Mouse (Mus musculus) hindbrain, embryonic 15.5 days (tissue): ENCODE measurements around the gene Sv2c. TPM values are rescaled to one million over a fixed set of nuclear protein-coding genes. Genes with fewer than 3 reads are reported as not detected.
"Not testable (repeated sequence)": the region's sequence is repeated elsewhere in the genome, so short reads cannot be mapped to it uniquely, and the experiment has no call there.

Experiments
- ATAC-seq: fragments of 200-750 bp; cut with Nextera tagmentation; 2 replicates; pipeline ENCODE4 v1.8.0; 2017; ENCODE audit warnings: low read depth, moderate number of reproducible peaks, moderate TSS enrichment; ENCODE audit not compliant: low FRiP score
- H3K27ac ChIP-seq: fragments of 300-500 bp; sonication (generic); replicated peaks from 2 replicates; pipeline ENCODE4 v1.5.1; 2015; ENCODE audit warnings: mild to moderate bottlenecking, inconsistent platforms
- H3K27me3 ChIP-seq: fragments of 300-500 bp; sonication (generic); 2 replicates; pipeline ENCODE4 v1.6.1; 2015; ENCODE audit warnings: control low read depth, inconsistent platforms
- H3K36me3 ChIP-seq: fragments of 300-500 bp; sonication (generic); 2 replicates; pipeline ENCODE4 v1.6.1; 2015; ENCODE audit warnings: control low read depth, inconsistent platforms
- H3K4me1 ChIP-seq: fragments of 300-500 bp; sonication (generic); replicated peaks from 2 replicates; pipeline ENCODE4 v1.6.1; 2015; ENCODE audit warnings: control low read depth, inconsistent platforms
- H3K4me2 ChIP-seq: fragments of 300-500 bp; sonication (generic); 2 replicates; pipeline ENCODE4 v1.6.1; 2015; ENCODE audit warnings: moderate library complexity, mild to moderate bottlenecking, inconsistent platforms
- H3K4me3 ChIP-seq: fragments of 300-500 bp; sonication (generic); 2 replicates; pipeline ENCODE4 v1.5.1; 2015; ENCODE audit warnings: mild to moderate bottlenecking, inconsistent platforms
- H3K9ac ChIP-seq: fragments of 300-500 bp; sonication (generic); 2 replicates; pipeline ENCODE4 v1.6.1; 2015; ENCODE audit warnings: inconsistent platforms
- H3K9me3 ChIP-seq: fragments of 300-500 bp; sonication (generic); 2 replicates; pipeline ENCODE4 v1.6.1; 2016; ENCODE audit warnings: control low read depth, inconsistent platforms
- WGBS: fragments of 180-500 bp; shearing (Covaris S2); methylation state at CpG from one replicate; pipeline ENCODE4 v1.1.7; 2015; 5-methylcytosine and 5-hydroxymethylcytosine counted together
- polyA plus RNA-seq: library from polyadenylated mRNA; unstranded; fragments of >200 nt; fragmentation: Nextera tagmentation; extraction: Ambion mirVana; gene quantifications from 2 replicates; pipeline ENCODE4 v1.2.1, GENCODE M21; 2015

The Sv2c gene
- polyA plus RNA-seq, 1 experiment from 2014 or later = 30.2 TPM

DNA sequence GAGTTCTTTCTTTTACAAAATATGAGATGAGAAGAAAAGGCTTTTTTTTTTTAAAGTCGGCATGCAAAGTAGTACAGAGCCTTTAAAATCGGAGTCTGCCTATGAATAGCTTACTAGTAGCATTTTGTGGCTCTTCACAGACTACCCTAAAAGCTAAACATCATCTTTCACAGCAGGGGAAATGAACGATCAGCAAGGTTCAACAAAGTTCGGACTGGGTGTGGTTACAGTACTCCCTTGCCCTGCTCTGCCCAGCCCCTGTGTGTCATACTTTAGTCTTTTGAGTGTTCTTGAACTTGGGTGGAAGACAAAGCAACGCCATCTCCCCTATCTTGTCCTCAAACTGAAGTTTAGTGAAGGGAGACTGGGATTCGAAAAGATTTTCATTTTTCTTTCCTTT lies 5.7 kb downstream of the Sv2c start:
- no peak for ATAC-seq
- Histone ChIP-seq H3K4me2 (no peak overlapping the region), H3K27ac (no peak overlapping the region), H3K9ac (no peak overlapping the region), H3K36me3 (no peaks in the 10 kb centered on the region), H3K4me3 (no peak overlapping the region), H3K4me1 (peaks cover 8% of the 10 kb centered on the region; the same call in 1 of the 2 replicates), H3K9me3 (no peaks in the 10 kb centered on the region), H3K27me3 (no peaks in the 10 kb centered on the region)
- 81% methylated on average over 6 of the region's 6 CpGs for WGBS

DNA sequence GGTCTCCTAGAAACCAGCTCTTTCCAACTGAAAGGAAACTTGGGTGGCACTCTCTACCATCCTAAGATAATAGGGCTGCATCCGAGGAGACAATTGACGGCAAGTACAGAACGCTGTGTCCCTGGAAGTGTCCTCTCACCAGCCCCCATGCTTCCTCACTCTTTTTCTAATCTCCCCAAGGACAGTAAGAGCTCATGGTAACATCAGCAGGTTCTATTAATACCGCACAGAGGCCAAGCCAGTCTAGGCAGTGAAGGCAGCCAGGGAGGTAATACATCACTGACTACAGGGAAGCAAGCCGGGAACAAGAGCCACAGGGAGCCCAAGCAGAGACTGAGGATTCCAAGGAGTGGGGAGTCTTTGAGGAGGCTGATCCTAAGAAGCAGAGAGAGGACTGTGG lies 7.4 kb downstream of the Sv2c start:
- Histone ChIP-seq H3K9ac (no peak overlapping the region), H3K9me3 (no peaks in the 10 kb centered on the region), H3K4me1 (0 out of 2 replicates have a peak, but pooled peaks cover 5% of the 10 kb centered on the region), H3K27me3 (no peaks in the 10 kb centered on the region), H3K27ac (no peak overlapping the region), H3K36me3 (no peaks in the 10 kb centered on the region), H3K4me2 (no peak overlapping the region), H3K4me3 (no peak overlapping the region)
- no peak for ATAC-seq
- WGBS = 60% methylated on average over 5 of the region's 5 CpGs

- no peaks in the 10 kb centered on the region for H3K27me3 ChIP-seq
- peaks cover 7% of the 10 kb centered on the region; the same call in 1 of the 2 replicates for H3K4me1 ChIP-seq
- no peak for ATAC-seq
- H3K9me3 ChIP-seq = no peaks in the 10 kb centered on the region
- H3K36me3 ChIP-seq = no peaks in the 10 kb centered on the region
- H3K4me2 ChIP-seq = no peak overlapping the region
- H3K27ac ChIP-seq = no peak overlapping the region
- 81% methylated on average over 2 of the region's 2 CpGs for WGBS
- no peak overlapping the region for H3K9ac ChIP-seq
- H3K4me3 ChIP-seq = no peak overlapping the region
Observed at GRCm38 (mm10) chr13:96112711-96113110, 19.7 kb downstream of the Sv2c start.

- Histone ChIP-seq H3K9ac (no peak overlapping the region), H3K36me3 (no peaks in the 10 kb centered on the region), H3K27me3 (no peaks in the 10 kb centered on the region), H3K27ac (0 out of 2 replicates have a peak overlapping the region, but pooled peaks have one; percentile 23), H3K4me1 (peaks cover 7% of the 10 kb centered on the region; the same call in 1 of the 2 replicates), H3K4me3 (no peak overlapping the region), H3K9me3 (no peaks in the 10 kb centered on the region), H3K4me2 (no peak overlapping the region)
- no peak for ATAC-seq
- 25% methylated on average over 3 of the region's 3 CpGs for WGBS
Observed at GRCm38 (mm10) chr13:96110767-96111166, 21.6 kb downstream of the Sv2c start.

- Histone ChIP-seq H3K27ac (no peak overlapping the region), H3K9me3 (no peaks in the 10 kb centered on the region), H3K4me2 (no peak overlapping the region), H3K4me3 (no peak overlapping the region), H3K36me3 (no peaks in the 10 kb centered on the region), H3K9ac (no peak overlapping the region), H3K4me1 (peaks cover 5% of the 10 kb centered on the region; the same call in 1 of the 2 replicates), H3K27me3 (no peaks in the 10 kb centered on the region)
- no peak for ATAC-seq
- 85% methylated on average over 4 of the region's 4 CpGs for WGBS
Observed at GRCm38 (mm10) chr13:96106367-96106766, 26.0 kb downstream of the Sv2c start.

DNA sequence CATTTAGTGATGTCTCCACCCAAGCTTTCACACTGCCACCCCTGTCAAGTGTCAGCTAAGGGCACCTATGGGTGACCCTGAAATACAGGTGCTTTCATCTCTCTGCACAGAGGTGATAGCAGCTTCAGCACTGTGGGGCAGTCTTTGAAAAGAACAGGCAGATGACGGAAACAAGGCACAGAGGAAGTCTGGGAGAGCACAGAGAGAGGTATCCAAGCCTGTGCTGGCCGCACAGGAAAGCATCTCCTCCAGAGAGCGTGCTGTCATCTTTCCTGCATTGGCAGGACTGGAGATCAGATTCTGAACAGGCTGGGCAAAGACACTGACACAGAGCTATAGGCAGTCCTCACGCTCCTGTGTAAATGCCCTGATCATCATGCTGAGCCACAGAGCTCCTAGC lies 41.4 kb downstream of the Sv2c start:
- Histone ChIP-seq H3K4me2 (no peak overlapping the region), H3K36me3 (peaks cover 6% of the 10 kb centered on the region; the same call in 1 of the 2 replicates), H3K27ac (no peak overlapping the region), H3K9me3 (no peaks in the 10 kb centered on the region), H3K4me1 (no peaks in the 10 kb centered on the region), H3K27me3 (no peaks in the 10 kb centered on the region), H3K4me3 (no peak overlapping the region), H3K9ac (no peak overlapping the region)
- 68% methylated on average over 4 of the region's 4 CpGs for WGBS
- no peak for ATAC-seq

GRCm38 (mm10) chr13:96085581-96086302 lies 46.6 kb downstream of the Sv2c start:
- Histone ChIP-seq H3K27me3 (no peaks in the 10 kb centered on the region), H3K9me3 (no peaks in the 10 kb centered on the region), H3K4me3 (no peak overlapping the region), H3K4me1 (no peaks in the 10 kb centered on the region), H3K4me2 (no peak overlapping the region), H3K9ac (no peak overlapping the region), H3K36me3 (peaks cover 6% of the 10 kb centered on the region; the same call in 1 of the 2 replicates), H3K27ac (no peak overlapping the region)
- ATAC-seq = no peak
- 73% methylated on average over 7 of the region's 7 CpGs for WGBS

GRCm38 (mm10) chr13:96081754-96082153 lies 50.6 kb downstream of the Sv2c start, which contains the start of gene Gm17190:
TSS of gene Gm17190 (plus strand) at chr13:96082054.
- WGBS = 92% methylated on average over 1 of the region's 1 CpGs
- H3K9ac ChIP-seq, ATAC-seq, H3K27ac ChIP-seq, H3K36me3 ChIP-seq, H3K4me1 ChIP-seq, H3K9me3 ChIP-seq, H3K4me2 ChIP-seq, H3K4me3 ChIP-seq, H3K27me3 ChIP-seq: not testable (repeated sequence)

- not testable (repeated sequence) for H3K27me3 ChIP-seq, H3K36me3 ChIP-seq, H3K9ac ChIP-seq, H3K4me2 ChIP-seq, H3K4me3 ChIP-seq, H3K9me3 ChIP-seq, ATAC-seq, H3K27ac ChIP-seq, H3K4me1 ChIP-seq
- WGBS = 90% methylated on average over 3 of the region's 3 CpGs
Observed at GRCm38 (mm10) chr13:96081276-96081675, 51.1 kb downstream of the Sv2c start, which contains the start of gene Gm20075. TSS of gene Gm20075 (minus strand) at chr13:96081376.

- no peaks in the 10 kb centered on the region for H3K36me3 ChIP-seq
- no peak overlapping the region for H3K4me3 ChIP-seq
- 0 out of 2 replicates have a peak, but pooled peaks have one; percentile 42 for ATAC-seq
- H3K27ac ChIP-seq = no peak overlapping the region
- whole genome bisulfite sequencing = 43% methylated on average over 8 of the region's 8 CpGs
- H3K4me2 ChIP-seq = no peak overlapping the region
- no peaks in the 10 kb centered on the region for H3K27me3 ChIP-seq
- H3K9ac ChIP-seq = no peak overlapping the region
- no peaks in the 10 kb centered on the region for H3K9me3 ChIP-seq
- peaks cover 7% of the 10 kb centered on the region; the same call in 1 of the 2 replicates for H3K4me1 ChIP-seq
Observed at GRCm38 (mm10) chr13:96073555-96073954, 58.8 kb downstream of the Sv2c start.

DNA sequence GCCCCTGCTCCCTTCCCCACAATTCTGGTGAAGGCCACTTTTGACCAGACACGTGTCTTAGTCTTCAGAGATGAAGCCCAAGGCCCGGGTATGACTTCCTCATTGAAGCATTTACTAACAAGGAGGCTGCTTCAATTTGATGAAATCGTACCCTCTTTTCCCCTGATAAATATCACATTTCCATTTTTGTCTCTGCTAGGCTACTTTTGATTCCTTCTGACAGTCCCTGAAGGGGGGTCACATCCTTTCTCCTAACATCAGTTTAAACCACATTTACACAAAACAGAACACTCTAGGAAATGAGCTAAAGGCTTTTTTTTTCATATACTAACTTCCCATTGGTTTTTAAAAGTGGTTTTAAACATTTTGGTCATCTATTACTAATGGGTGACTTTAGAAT lies 79.6 kb downstream of the Sv2c start:
- H3K9me3 ChIP-seq = no peaks in the 10 kb centered on the region
- no peaks in the 10 kb centered on the region for H3K36me3 ChIP-seq
- no peaks in the 10 kb centered on the region for H3K4me1 ChIP-seq
- no peak overlapping the region for H3K9ac ChIP-seq
- no peak overlapping the region for H3K27ac ChIP-seq
- no peak for ATAC-seq
- H3K4me3 ChIP-seq = no peak overlapping the region
- no peaks in the 10 kb centered on the region for H3K27me3 ChIP-seq
- H3K4me2 ChIP-seq = no peak overlapping the region
- WGBS = 80% methylated on average over 3 of the region's 3 CpGs

DNA sequence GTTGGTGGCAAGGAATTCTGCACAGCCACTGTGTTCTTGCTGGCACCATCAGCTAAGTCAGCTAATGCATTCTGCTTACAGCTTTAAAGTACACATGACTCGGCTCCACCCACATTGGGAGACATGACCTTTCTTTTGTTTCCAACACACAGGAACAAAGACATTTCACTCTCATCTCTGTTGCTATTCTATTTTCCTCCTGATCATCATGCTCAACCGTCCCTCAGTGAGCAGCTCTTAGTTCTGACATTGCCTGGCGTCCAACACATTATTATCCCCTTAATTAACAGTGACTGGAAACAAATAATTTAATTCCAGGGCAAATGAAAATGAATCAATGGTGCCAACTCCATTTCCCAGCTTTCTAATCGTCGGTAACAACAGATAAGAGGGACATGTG lies 87.0 kb downstream of the Sv2c start:
- Histone ChIP-seq H3K36me3 (no peaks in the 10 kb centered on the region), H3K9ac (no peak overlapping the region), H3K27ac (peak overlapping the region; percentile 25; the same call in 1 of the 2 replicates), H3K9me3 (no peaks in the 10 kb centered on the region), H3K4me3 (no peak overlapping the region), H3K4me2 (no peak overlapping the region), H3K4me1 (no peaks in the 10 kb centered on the region), H3K27me3 (no peaks in the 10 kb centered on the region)
- WGBS = 25% methylated on average over 5 of the region's 5 CpGs
- ATAC-seq = 0 out of 2 replicates have a peak, but pooled peaks have one; percentile 34
